ENCODE assay signal across 8 mouse cellular contexts in the genomic region with DNA sequence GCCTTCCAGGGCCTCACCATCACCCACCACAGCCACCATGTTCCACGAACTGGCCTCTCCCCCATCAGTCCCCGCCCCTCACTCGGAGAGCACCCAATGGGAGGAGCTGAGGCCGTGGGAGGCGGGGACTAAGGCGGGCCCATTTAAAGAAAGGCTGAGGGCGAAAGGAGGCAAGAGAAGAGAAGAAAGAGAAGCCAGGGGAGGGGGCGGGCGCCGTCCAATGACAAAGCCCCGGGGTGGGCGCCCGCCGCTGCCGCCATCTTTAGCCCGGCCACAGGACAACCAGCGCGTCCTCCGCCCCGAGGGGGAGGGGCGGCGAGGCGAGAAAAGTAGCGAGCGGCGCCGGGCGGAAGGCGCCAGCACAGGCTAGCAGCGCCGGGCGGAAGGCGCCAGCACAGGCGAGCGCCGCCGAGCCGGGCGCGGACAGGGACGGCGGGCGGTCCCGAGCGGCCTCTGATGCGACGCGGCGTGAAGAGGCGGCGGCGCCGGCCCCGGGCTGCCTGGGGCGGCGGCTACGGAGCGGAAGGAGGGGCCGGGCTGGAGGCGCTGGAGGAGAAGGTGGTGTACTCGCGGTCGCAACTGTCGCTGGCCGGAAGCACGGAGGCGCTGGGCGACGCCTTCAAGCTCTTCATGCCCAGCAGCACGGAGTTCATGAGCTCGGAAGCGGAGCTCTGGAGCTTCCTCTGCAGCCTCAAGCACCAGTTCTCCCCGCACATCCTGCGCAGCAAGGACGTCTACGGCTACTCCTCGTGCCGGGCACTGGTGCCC. TPM values are rescaled to one million over a fixed set of nuclear protein-coding genes. Genes with fewer than 3 reads are reported as not detected.
DNase-seq lines count a peak whose midpoint lies in the region; ATAC-seq and TF ChIP-seq lines count a peak whose summit lies in the region.

A gene (plus strand): TSS at position 177 of the 768 bp plus-strand sequence.

- ATAC-seq in forebrain, embryonic 12.5 days (ENCODE audit: low FRiP score): peak; percentile 93
- peak; percentile 80 for ATAC-seq in heart, postnatal 0 days (ENCODE audit: insufficient read depth, low read depth)
- ATAC-seq in liver, postnatal 0 days: peak; percentile 75
- peak; percentile 94 for ATAC-seq in neural tube, embryonic 14.5 days (ENCODE audit: low read depth)

- peak within 1 kb of the TSS; percentile 2; the same call in 1 of the 2 replicates for H3K4me2 ChIP-seq in CH12.LX (ENCODE audit: insufficient read depth, low read depth, poor library complexity, severe bottlenecking)
- peak within 1 kb of the TSS; percentile 76 for H3K4me2 ChIP-seq in forebrain, embryonic 12.5 days
- peak within 1 kb of the TSS; percentile 74 for H3K4me2 ChIP-seq in heart, postnatal 0 days (ENCODE audit: low read depth, low read length)
- peak within 1 kb of the TSS; percentile 78 for H3K4me2 ChIP-seq in liver, postnatal 0 days (ENCODE audit: low read depth, low read length)
- H3K4me2 ChIP-seq in neural tube, embryonic 14.5 days (ENCODE audit: low read depth, low read length): peak within 1 kb of the TSS; percentile 85

- peaks cover 21% of the 10 kb centered on the region for H3K79me2 ChIP-seq in CH12.LX (replicated peaks; ENCODE audit: control insufficient read depth, extremely low read depth, insufficient read depth, poor library complexity, severe bottlenecking)

- no peak for TF ChIP-seq RAD21 in CH12.LX (IDR thresholded peaks at IDR 0.05; ENCODE audit: low read depth, low read length)

- H3K36me3 ChIP-seq in CH12.LX (replicated peaks in 1 of 2; ENCODE audit: control insufficient read depth in 1 of 2, insufficient read depth in 1 of 2, low read length in 1 of 2): peaks cover 0 to 4% of the 10 kb centered on the region in 2 experiments
- no peaks in the 10 kb centered on the region; the same call in 1 of the 2 replicates for H3K36me3 ChIP-seq in forebrain, embryonic 12.5 days (replicated peaks)
- no peaks in the 10 kb centered on the region for H3K36me3 ChIP-seq in heart, postnatal 0 days (replicated peaks; ENCODE audit: control insufficient read depth, insufficient read depth, low read length)
- no peaks in the 10 kb centered on the region for H3K36me3 ChIP-seq in liver, postnatal 0 days (replicated peaks; ENCODE audit: insufficient read depth, low read length)
- H3K36me3 ChIP-seq in neural tube, embryonic 14.5 days (ENCODE audit: control insufficient read depth, insufficient read depth, low read length): no peaks in the 10 kb centered on the region

- H3K4me1 ChIP-seq in CH12.LX (ENCODE audit: control insufficient read depth in 1 of 2, insufficient read depth in 2 of 2): peaks cover 3 to 22% of the 10 kb centered on the region in 2 experiments; a peak in 3 of 4 replicates
- peaks cover 17% of the 10 kb centered on the region for H3K4me1 ChIP-seq in forebrain, embryonic 12.5 days
- H3K4me1 ChIP-seq in heart, postnatal 0 days (ENCODE audit: control insufficient read depth, insufficient read depth): peaks cover 20% of the 10 kb centered on the region
- peaks cover 14% of the 10 kb centered on the region for H3K4me1 ChIP-seq in liver, postnatal 0 days (ENCODE audit: insufficient read depth)
- peaks cover 16% of the 10 kb centered on the region for H3K4me1 ChIP-seq in neural tube, embryonic 14.5 days (ENCODE audit: control insufficient read depth, insufficient read depth, low read length)

- no peak for TF ChIP-seq CTCF in CH12.LX (conservative IDR thresholded peaks at IDR 0.05 in 1 of 2, IDR thresholded peaks at IDR 0.05 in 1 of 2; ENCODE audit: low read depth in 2 of 2, low read length in 2 of 2)
- no peak for TF ChIP-seq CTCF in heart, postnatal 0 days (IDR thresholded peaks at IDR 0.05; ENCODE audit: low read depth)
- TF ChIP-seq CTCF in liver, postnatal 0 days (IDR thresholded peaks at IDR 0.05; ENCODE audit: low read depth): no peak; the same call in 1 of the 2 replicates

- dilution Hi-C loops in CH12.LX (cut with MboI; ENCODE audit: extremely low pct_ligation_motif_present, extremely low pct_unique_long_range_greater_than_20kb, low sequenced_read_pairs): no loop called here

- peak; percentile 75 for TF ChIP-seq POLR2A in CH12.LX (IDR thresholded peaks at IDR 0.05; ENCODE audit: low read depth, low read length)

- in situ Hi-C loops in CH12.LX (cut with MboI; ENCODE audit: low pct_ligation_motif_present, low pct_unique_long_range_greater_than_20kb, low sequenced_read_pairs): loop anchor here (5.0 kb wide), 1 partner anchor 81 kb away; no protein-coding TSS in a partner anchor

- WGBS in forebrain, embryonic 12.5 days: 1% methylated on average over 62 of the region's 78 CpGs
- under 1% methylated on average over 69 of the region's 78 CpGs for WGBS in heart, postnatal 0 days
- WGBS in large intestine, adult 2 months: under 1% methylated on average over 78 of the region's 78 CpGs
- under 1% methylated on average over 42 of the region's 78 CpGs for WGBS in liver, postnatal 0 days (ENCODE audit: insufficient replicate concordance)
- WGBS in neural tube, embryonic 14.5 days: under 1% methylated on average over 64 of the region's 78 CpGs

- peak within 1 kb of the TSS; percentile 88 for H3K9ac ChIP-seq in CH12.LX (ENCODE audit: insufficient read depth, low read depth)
- peak within 1 kb of the TSS; percentile 92 for H3K9ac ChIP-seq in forebrain, embryonic 12.5 days
- H3K9ac ChIP-seq in heart, postnatal 0 days (replicated peaks; ENCODE audit: low read depth, low read length): peak within 1 kb of the TSS; percentile 90
- peak within 1 kb of the TSS; percentile 96 for H3K9ac ChIP-seq in liver, postnatal 0 days (replicated peaks)
- H3K9ac ChIP-seq in neural tube, embryonic 14.5 days (replicated peaks; ENCODE audit: low read depth, low read length): peak within 1 kb of the TSS; percentile 92

- no peak for TF ChIP-seq EP300 in CH12.LX (IDR thresholded peaks at IDR 0.05; ENCODE audit: low read length)
- TF ChIP-seq EP300 in heart, postnatal 0 days (IDR thresholded peaks at IDR 0.05; ENCODE audit: low read depth): no peak
- no peak for TF ChIP-seq EP300 in liver, postnatal 0 days (IDR thresholded peaks at IDR 0.05; ENCODE audit: low read depth)

- H3K9me3 ChIP-seq in CH12.LX (replicated peaks; ENCODE audit: low read length): no peaks in the 10 kb centered on the region
- H3K9me3 ChIP-seq in forebrain, embryonic 12.5 days: no peaks in the 10 kb centered on the region
- H3K9me3 ChIP-seq in heart, postnatal 0 days (replicated peaks; ENCODE audit: control insufficient read depth, low read length): no peaks in the 10 kb centered on the region
- H3K9me3 ChIP-seq in liver, postnatal 0 days (ENCODE audit: low read length): no peaks in the 10 kb centered on the region
- no peaks in the 10 kb centered on the region for H3K9me3 ChIP-seq in neural tube, embryonic 14.5 days (ENCODE audit: control insufficient read depth, low read length)

- no peaks in the 10 kb centered on the region for H3K27me3 ChIP-seq in CH12.LX (replicated peaks)
- no peaks in the 10 kb centered on the region for H3K27me3 ChIP-seq in forebrain, embryonic 12.5 days
- no peaks in the 10 kb centered on the region for H3K27me3 ChIP-seq in heart, postnatal 0 days (ENCODE audit: control insufficient read depth, insufficient read depth, low read length)
- no peaks in the 10 kb centered on the region for H3K27me3 ChIP-seq in liver, postnatal 0 days (ENCODE audit: insufficient read depth, low read length)
- H3K27me3 ChIP-seq in neural tube, embryonic 14.5 days (ENCODE audit: control insufficient read depth, insufficient read depth, low read length): no peaks in the 10 kb centered on the region

- peak; percentile 94 for DNase-seq in CH12.LX (ENCODE audit: extremely low read depth)
- DNase-seq in c-Kit-positive CD71-positive TER-119-positive erythroid progenitor cells, embryonic 14.5 days (ENCODE audit: low spot score): peak; percentile 93
- peak; percentile 76 for DNase-seq in heart, postnatal 0 days (ENCODE audit: low spot score)
- DNase-seq in large intestine, adult 2 months (ENCODE audit: low read depth, low spot score): peak; percentile 62
- DNase-seq in liver, postnatal 0 days: peak; percentile 91
- peak; percentile 89 for DNase-seq in testis, postnatal 10 days (ENCODE audit: low spot score)

- peak within 1 kb of the TSS; percentile 72 for H3K27ac ChIP-seq in CH12.LX (ENCODE audit: insufficient read depth, low read depth)
- H3K27ac ChIP-seq in forebrain, embryonic 12.5 days: peak within 1 kb of the TSS; percentile 95
- peak within 1 kb of the TSS; percentile 94 for H3K27ac ChIP-seq in heart, postnatal 0 days (ENCODE audit: low read depth)
- peak within 1 kb of the TSS; percentile 98 for H3K27ac ChIP-seq in liver, postnatal 0 days (ENCODE audit: low read depth)
- peak within 1 kb of the TSS; percentile 96 for H3K27ac ChIP-seq in neural tube, embryonic 14.5 days (ENCODE audit: low read depth, low read length)

- peak within 1 kb of the TSS; percentile 75 to 92 (median 84) for H3K4me3 ChIP-seq in CH12.LX (replicated peaks in 1 of 3; ENCODE audit: low read depth in 2 of 3, low read length in 2 of 3, poor library complexity in 1 of 3)
- H3K4me3 ChIP-seq in forebrain, embryonic 12.5 days (replicated peaks): peak within 1 kb of the TSS; percentile 78
- peak within 1 kb of the TSS; percentile 79 for H3K4me3 ChIP-seq in heart, postnatal 0 days (ENCODE audit: low read depth, low read length)
- H3K4me3 ChIP-seq in liver, postnatal 0 days (ENCODE audit: low read depth, low read length): peak within 1 kb of the TSS; percentile 71
- peak within 1 kb of the TSS; percentile 91 for H3K4me3 ChIP-seq in neural tube, embryonic 14.5 days (ENCODE audit: low read depth, low read length)

TF ChIP-seq in CH12.LX, 34 proteins besides CTCF, POLR2A, EP300 and RAD21 (continues in another document):
- TF ChIP-seq ELF1 (IDR thresholded peaks at IDR 0.05; ENCODE audit: low read depth, low read length): peak; percentile 82
- TF ChIP-seq TCF12 (IDR thresholded peaks at IDR 0.05; ENCODE audit: low read depth, low read length): 0 out of 2 replicates have a peak, but pooled peaks have one; percentile 29
- peak; percentile 49; the same call in 1 of the 2 replicates for TF ChIP-seq CHD2 (IDR thresholded peaks at IDR 0.05; ENCODE audit: low read length)
- TF ChIP-seq HCFC1 (IDR thresholded peaks at IDR 0.05; ENCODE audit: low read depth, low read length): peak; percentile 57
- TF ChIP-seq MEF2A (IDR thresholded peaks at IDR 0.05; ENCODE audit: borderline replicate concordance, low read depth, low read length): 0 out of 2 replicates have a peak, but pooled peaks have one; percentile 22
- no peak for TF ChIP-seq CHD1 (IDR thresholded peaks at IDR 0.05; ENCODE audit: low read depth, low read length)

RNA-seq across cellular contexts. Expression of the gene that starts here (rescaled TPM):
- total RNA-seq in CH12.LX (2012; rRNA removed) (10.9 and 11.2 TPM in 2 replicates), CH12.LX (2014; rRNA removed) (22.6 and 23.7 TPM in 2 replicates)
- polyA plus RNA-seq in CH12.LX (2012; ENCODE audit: insufficient read length, low read depth): 11.9 and 12.2 TPM in 2 replicates
- polyA plus RNA-seq in forebrain, embryonic 12.5 days (2016; fragmentation: Nextera tagmentation; extraction: Ambion mirVana): 4.3 and 5.9 TPM in 2 replicates
- total RNA-seq in heart, postnatal 0 days (2014; rRNA removed; ENCODE audit: low replicate concordance): 8.8 and 19.6 TPM in 2 replicates
- polyA plus RNA-seq in heart, postnatal 0 days (2015; fragmentation: Nextera tagmentation; extraction: Ambion mirVana): 1.9 and 2.0 TPM in 2 replicates
- polyA plus RNA-seq in large intestine, adult 2 months (2012; rRNA removed): 17.4 and 23.5 TPM in 2 replicates
- 2.7 and 3.1 TPM in 2 replicates for polyA plus RNA-seq in liver, postnatal 0 days (2015; fragmentation: Nextera tagmentation; extraction: Ambion mirVana)
- polyA plus RNA-seq in neural tube, embryonic 14.5 days (2014; fragmentation: Nextera tagmentation; extraction: Ambion mirVana): 7.2 TPM in 2 replicates

Comparison
In these comparisons a context has a peak if more than half of its experiments do, and no peak if none do; other contexts are left out.
1. Peak in every context shown above with its lines: DNase-seq, ATAC-seq, H3K4me3 ChIP-seq and H3K27ac ChIP-seq.
2. H3K4me2 ChIP-seq: peak in every context shown above with its lines; median percentile 85 in neural tube, embryonic 14.5 days; 78 in liver, postnatal 0 days; 76 in forebrain, embryonic 12.5 days; 74 in heart, postnatal 0 days; 2 in CH12.LX.